Mouse (Mus musculus): ENCODE data around the gene March4. TPM values are rescaled to one million over a fixed set of nuclear protein-coding genes. Genes with fewer than 3 reads are reported as not detected.
A peak's percentile ranks its signal among the peaks of the same experiment; 100 is the strongest.

March4 gene
- total RNA-seq (2021): under 1 TPM; 0.38 to 0.50 TPM
- long read RNA-seq, experiment 1: 0 reads
- long read RNA-seq, experiment 2, full-length matches to known transcripts: 1 of 2 reads
- long read RNA-seq, experiment 2, partial matches to known transcripts: 1 of 2 reads
- long read RNA-seq, experiment 2, other reads (novel, unspliced or antisense): 0 of 2 reads

GRCm38 (mm10) chr1:72536611-72537351, at the start of gene March4:
March4 (minus strand) TSS chr1:72536930.
- peak; percentile 61 to 70 for DNase-seq (ENCODE audit: low spot score in 2 of 2)

- no peak for DNase-seq (ENCODE audit: low spot score in 2 of 2)
These were observed 49.5 kb upstream of the March4 start for GRCm38 (mm10) chr1:72585971-72586875.

GRCm38 (mm10) chr1:72583906-72584305, 47.2 kb upstream of the March4 start:
- DNase-seq (ENCODE audit: low spot score in 2 of 2): no peak

- peak; percentile 76 to 85 for DNase-seq (ENCODE audit: low spot score in 2 of 2)
These were observed 46.4 kb upstream of the March4 start, which contains the start of gene Smarcal1 for GRCm38 (mm10) chr1:72582947-72583731. Smarcal1 (plus strand) TSS chr1:72583251.

- DNase-seq (ENCODE audit: low spot score in 2 of 2): no peak
These were observed 42.1 kb upstream of the March4 start for GRCm38 (mm10) chr1:72578806-72579205.

GRCm38 (mm10) chr1:72578351-72578750, 41.6 kb upstream of the March4 start:
- no peak for DNase-seq (ENCODE audit: low spot score in 2 of 2)

- DNase-seq (ENCODE audit: low spot score in 2 of 2): no peak
These were observed 40.8 kb upstream of the March4 start for GRCm38 (mm10) chr1:72577481-72577922.

GRCm38 (mm10) chr1:72575121-72575520, 38.4 kb upstream of the March4 start:
- DNase-seq (ENCODE audit: low spot score in 2 of 2): no peak

GRCm38 (mm10) chr1:72574608-72575007, 37.9 kb upstream of the March4 start:
- DNase-seq (ENCODE audit: low spot score in 2 of 2): no peak

GRCm38 (mm10) chr1:72574047-72574446, 37.3 kb upstream of the March4 start:
- DNase-seq (ENCODE audit: low spot score in 2 of 2): no peak

GRCm38 (mm10) chr1:72568725-72569124, 32.0 kb upstream of the March4 start:
- DNase-seq (ENCODE audit: low spot score in 2 of 2): no peak

- DNase-seq (ENCODE audit: low spot score in 2 of 2): no peak
These were observed 30.3 kb upstream of the March4 start for GRCm38 (mm10) chr1:72567056-72567455.

GRCm38 (mm10) chr1:72564334-72564962, 27.7 kb upstream of the March4 start:
- peak in 1 of 2 experiments; percentile 53 for DNase-seq (ENCODE audit: low spot score in 2 of 2)

- DNase-seq (ENCODE audit: low spot score in 2 of 2): no peak
These were observed 21.9 kb upstream of the March4 start for GRCm38 (mm10) chr1:72558625-72559024.

- no peak for DNase-seq (ENCODE audit: low spot score in 2 of 2)
These were observed 19.7 kb upstream of the March4 start for GRCm38 (mm10) chr1:72556471-72556870.

- DNase-seq (ENCODE audit: low spot score in 2 of 2): no peak
These were observed 13.6 kb upstream of the March4 start for GRCm38 (mm10) chr1:72550317-72550716.

- no peak for DNase-seq (ENCODE audit: low spot score in 2 of 2)
These were observed 1.5 kb upstream of the March4 start for GRCm38 (mm10) chr1:72538266-72538665.

- no peak for DNase-seq (ENCODE audit: low spot score in 2 of 2)
These were observed 782 bp downstream of the March4 start for GRCm38 (mm10) chr1:72535725-72536571.

GRCm38 (mm10) chr1:72533439-72533838, 3.3 kb downstream of the March4 start:
- DNase-seq (ENCODE audit: low spot score in 2 of 2): no peak

Data from adrenal gland, adult 18-20 months (tissue).